Mouse (Mus musculus): ENCODE measurements around the gene Dtx1.

Dtx1 gene

DNA sequence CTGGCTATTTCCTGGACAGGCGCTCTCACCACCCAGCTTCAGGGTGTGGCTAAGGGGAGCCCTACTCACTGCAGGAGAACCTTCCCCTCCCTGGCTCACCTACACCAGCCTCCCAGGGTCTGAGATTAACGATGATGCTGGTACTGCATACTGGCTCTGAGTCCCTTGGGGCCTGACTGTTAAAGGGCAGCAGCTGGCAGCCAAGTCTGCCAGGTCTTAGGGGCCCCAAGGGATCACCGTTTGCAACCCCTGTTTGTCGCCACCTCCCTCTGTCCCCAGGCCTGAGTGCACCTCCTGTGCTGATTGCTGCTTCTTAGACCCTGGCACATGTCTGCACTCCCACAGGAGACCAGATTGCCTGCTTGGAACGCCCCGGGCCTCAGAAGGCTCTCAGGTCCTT, 7.3 kb downstream of the Dtx1 start:
- in situ Hi-C loops (cut with MseI, MboI) = no loop called here

DNA sequence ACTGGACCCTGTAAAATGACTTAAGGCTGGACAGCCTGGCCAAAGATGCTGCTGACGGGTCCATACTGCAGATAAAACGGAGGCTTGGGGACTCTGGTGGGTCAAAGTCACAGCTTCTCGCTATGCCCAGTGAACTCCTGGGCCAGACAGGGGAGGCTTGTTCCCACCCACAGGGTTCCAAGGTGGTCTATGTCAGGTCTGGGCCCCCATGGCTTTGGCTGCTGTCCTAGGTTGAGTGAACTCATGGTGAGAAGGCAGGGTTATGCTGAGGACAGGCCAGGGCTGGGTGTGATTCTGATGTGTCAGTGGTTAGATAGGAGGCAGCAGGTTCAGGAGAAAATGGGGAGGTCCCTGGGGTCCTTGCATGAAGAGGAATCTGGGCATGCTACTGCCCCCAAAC, 8.1 kb downstream of the Dtx1 start:
- in situ Hi-C loops (cut with MseI, MboI) = no loop called here

DNA sequence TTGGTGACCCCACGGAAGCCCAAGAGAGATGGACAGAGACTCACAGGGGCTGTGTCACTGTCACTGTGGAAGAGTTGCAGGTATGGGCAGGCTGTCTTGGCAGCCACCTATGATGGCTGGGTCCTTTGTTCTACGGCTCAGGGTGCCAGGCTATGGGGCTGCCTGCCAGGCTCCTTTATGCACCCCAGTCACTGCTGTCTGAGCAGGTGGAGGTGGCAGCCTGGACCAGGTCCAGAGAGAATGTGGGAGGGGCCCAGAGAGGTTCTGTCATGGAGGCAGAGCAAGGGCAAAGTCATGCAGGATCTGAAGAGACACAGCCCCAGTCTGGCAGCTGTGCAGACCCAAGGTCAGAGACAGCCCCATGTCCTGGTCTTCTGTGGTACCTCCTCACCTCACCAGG, 8.8 kb downstream of the Dtx1 start:
- in situ Hi-C loops (cut with MseI, MboI) = no loop called here

DNA sequence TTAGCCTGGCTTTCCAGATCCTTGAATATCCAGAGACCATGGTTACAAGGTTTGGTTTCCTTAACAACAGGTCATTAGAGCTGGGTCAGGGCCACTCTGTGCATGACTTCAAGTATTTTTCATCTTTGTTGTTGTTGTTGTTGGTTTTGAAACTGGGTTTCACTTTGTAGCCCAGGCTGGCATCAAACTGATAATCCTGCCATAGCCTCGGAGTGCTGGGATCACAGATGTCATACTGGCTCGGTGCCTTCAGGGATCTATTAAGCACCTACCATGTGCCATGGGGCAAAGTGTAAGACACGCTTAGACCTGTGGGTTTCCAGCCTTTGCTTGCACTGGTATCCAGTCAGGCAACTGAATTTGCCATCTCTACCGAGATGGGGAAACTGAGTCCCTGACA, 9.3 kb downstream of the Dtx1 start:
- in situ Hi-C loops (cut with MseI, MboI) = no loop called here

DNA sequence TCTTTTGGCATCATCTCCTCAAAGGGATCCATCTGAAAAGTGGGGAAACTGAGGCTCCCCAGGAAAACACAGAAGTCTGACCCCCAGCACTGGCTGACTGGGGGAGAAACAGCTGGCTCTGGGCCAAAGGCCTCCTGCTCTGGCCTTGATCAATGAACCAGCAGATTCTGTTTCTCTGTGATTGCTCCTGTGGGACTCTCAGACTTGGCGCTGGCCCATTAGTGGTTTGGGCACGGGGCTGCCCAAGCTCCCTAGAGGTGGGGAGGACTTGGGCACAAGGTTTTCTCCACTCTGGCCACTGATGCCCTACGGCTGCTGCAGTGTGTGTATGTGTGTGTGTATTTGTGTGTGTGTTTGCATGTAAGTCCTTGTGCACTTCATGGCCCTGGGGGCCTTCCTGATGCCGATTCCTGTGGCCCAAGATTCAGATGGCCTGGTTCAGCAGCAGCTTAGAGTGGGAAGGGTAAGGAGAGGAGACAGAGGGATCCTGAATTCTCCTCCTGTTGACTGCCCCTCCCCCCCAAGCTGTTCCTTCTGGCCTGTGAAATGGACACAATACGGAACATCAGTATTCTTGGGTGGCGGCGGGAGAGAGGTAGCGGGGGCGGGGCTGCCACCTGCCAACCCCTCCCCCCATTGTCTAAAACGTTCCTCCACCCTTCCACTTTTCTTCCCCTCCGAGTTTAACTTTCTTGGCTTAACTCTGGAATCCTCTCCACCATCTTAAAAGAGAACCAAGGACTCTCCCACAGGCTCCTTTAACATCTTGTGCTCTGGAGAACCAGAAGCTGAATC, 10.5 kb downstream of the Dtx1 start:
- in situ Hi-C loops (cut with MseI, MboI) = no loop called here

DNA sequence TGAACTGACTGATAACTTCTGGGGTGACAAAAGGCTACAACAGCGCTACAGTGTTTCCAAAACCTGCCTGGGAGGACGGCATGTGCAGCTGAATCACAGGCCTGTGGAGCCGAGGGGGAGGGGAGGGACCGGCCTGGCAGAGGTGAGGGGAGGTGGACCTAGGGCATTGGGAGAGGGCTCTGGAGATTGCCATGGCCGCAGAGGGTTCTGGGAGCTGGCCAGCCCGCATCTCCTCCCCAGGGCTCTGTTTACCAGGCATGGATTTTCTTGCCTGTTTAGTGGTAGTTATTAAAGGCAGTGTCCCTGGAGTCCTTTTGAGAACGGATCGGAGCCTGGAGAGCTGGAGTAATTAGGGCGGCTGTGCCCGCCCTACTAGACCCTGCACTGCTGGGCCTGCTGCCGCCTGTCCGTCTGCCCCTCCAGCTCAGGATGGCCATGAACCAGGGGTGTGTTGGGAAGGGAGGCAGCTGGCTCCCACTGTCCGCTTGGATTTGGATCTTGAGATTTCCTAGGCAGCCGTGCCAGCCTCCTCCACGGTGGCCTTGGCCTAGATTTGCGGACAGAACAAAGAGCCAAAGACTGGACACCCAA, 12.8 kb downstream of the Dtx1 start:
- in situ Hi-C loops (cut with MseI, MboI) = no loop called here

DNA sequence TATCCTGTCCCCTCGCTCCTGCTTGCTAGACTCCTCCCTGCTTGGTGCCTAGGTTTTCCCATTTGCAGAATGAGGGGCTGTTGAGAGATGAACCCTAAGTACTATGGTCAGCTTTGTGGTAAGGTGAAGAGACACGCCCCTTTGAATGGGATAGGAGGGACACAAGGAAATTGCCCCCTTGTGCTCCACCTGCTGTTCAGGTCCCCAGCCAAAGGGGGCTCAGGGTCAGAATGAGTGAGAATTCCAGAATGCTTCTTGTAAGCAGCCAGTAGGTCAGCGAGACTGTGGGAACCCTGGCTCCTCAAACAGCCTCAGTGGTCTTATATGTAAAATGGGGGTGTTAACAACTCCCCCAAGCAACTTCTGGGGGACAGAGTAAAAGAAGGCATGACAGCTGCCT, 13.5 kb downstream of the Dtx1 start:
- in situ Hi-C loops (cut with MseI, MboI) = no loop called here

DNA sequence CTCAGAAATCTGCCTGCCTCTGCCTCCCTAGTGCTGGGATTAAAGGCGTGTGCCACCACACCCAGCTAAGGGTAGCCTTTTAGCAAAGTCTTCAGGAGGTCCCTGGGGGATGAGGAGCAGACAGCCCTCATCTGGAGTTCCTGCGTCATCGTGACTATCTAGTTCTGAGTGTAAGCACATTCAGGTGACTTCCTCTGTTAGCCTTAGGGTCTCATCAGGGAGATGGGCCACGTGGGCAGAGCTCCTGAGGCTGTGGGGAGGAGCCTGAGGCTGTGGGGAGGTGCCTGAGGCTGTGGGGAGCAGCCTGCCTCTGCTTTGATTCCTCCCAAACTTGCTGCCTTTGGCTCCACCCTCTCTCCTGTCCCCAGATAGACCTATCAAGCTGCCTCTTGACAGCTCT, 14.9 kb downstream of the Dtx1 start:
- in situ Hi-C loops (cut with MseI, MboI) = no loop called here

DNA sequence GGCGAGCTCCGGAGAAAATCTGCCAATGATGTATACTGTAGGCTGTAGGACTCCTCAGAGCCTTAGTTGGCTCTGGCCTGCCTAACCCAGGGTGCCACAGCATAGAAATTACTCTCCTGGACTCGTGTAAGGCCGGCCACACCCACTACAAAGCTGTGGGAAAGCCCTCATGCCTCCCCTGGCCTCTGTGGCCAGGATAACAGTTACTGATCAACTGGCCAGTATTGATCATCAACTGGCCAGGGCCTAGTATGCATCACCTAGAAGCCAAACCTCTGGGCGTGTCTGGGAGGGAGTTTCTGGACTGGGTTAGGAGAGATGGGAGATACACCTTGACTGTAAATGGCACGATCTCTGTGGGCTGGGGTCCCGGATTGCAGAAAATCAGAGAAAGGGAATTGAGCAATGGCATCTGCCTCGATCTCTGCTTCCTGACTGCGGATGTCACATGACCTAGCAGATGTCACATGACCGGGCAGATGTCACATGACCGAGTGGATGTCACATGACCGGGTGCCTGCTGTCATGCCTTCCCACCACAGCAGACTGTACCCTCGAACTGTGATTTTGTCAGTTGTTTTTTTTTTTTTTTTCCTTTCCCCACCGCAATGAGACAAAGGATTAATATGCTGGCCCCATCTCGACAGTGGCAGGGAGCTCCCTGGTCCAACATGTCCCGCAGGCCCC, 15.5 kb downstream of the Dtx1 start:
- in situ Hi-C loops (cut with MseI, MboI) = no loop called here

DNA sequence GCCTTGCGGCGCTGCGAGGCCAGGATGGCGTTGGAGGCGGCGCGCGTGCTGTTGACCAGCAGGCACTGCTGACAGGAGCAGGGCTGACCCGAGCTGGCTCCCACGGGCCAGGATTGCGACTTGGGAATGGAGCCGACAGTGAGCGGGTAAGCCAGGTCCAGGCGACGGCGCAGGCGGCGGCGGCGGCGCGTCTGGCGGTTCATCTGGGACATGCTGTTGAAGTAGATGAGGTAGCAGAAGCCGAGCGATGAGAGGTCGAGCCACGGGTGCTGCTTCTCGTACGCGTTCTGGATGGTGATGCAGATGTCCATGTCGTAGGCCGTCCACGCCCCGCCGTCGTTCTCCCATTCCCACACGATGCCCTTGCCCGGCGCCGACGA, 17.0 kb downstream of the Dtx1 start:
- in situ Hi-C loops (cut with MseI, MboI) = no loop called here

DNA sequence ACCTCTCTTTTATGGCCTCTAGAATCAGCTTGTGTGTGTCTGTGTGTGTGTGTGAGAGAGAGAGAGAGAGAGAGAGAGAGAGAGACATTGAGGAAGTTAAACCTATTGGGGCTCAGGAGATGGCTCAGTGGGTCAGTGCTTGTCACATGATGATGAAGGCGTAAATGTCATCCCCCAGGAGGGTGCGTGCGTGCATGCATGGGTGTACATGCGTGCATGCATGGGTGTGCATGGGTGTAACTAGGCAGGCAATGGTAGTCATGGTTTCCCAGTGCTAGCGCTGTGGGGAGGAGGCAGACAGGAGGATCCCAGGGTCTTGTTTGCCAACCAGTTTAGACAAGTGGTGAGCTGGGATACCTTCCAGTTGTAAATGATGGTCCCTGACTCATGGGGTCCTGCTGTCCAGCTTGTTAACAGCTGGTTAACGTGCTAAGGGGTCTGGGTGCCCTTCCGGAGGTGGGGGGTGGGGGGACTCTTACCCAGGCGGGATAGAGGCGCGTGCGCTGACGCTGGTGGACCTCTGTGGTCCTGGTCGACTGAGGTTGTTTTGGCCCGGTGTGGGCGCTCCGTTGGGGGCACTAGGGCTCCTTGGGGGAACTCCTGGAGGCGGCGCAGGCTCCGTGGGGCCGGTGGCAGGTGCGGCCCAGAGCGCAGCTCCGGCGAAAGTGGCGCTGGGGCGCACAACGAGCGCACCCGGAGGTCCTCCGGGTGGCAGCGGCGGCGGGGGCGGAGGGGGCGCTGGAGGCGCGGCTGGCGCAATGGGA, 17.6 kb downstream of the Dtx1 start:
- in situ Hi-C loops (cut with MseI, MboI) = no loop called here

DNA sequence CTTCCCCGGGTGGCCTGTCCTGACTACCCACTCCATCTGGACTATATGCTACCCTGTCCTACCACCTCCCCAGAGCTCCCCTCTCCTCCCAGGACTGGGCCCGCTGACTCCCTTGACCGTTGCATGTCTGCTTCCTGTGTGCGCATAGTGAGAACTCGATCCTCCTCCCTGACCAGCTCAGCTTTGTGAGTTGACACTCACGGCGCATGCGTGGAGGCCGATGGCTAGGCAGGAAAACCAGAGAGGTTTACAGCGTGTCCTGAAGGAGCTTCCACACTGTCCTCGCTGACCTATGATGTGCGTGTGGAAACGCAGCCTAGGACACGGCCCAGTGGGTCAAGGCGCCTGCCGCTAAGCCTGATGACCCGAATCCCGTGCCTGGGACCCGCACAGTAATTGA, 19.7 kb downstream of the Dtx1 start:
- in situ Hi-C loops (cut with MseI, MboI) = no loop called here

DNA sequence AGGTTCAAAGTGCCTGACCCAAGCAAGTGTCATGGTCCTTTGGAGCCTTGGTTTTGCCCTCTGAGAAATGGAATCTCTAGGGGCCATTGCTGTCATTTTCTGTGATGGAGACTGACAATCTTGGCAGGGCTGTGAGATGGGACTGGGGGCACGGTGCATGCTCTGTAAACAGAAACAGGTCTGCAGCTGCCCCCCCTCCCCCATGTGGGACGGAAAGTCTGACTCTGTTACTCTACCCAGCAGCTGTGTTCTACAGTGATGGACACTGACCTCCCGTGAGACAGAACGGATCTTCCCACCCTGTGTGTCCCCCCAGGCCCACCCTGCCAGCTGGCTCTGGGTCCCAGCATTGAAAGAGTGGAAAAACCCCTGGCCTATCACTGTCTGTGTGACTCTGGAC, 21.3 kb downstream of the Dtx1 start:
- in situ Hi-C loops (cut with MseI, MboI) = no loop called here

DNA sequence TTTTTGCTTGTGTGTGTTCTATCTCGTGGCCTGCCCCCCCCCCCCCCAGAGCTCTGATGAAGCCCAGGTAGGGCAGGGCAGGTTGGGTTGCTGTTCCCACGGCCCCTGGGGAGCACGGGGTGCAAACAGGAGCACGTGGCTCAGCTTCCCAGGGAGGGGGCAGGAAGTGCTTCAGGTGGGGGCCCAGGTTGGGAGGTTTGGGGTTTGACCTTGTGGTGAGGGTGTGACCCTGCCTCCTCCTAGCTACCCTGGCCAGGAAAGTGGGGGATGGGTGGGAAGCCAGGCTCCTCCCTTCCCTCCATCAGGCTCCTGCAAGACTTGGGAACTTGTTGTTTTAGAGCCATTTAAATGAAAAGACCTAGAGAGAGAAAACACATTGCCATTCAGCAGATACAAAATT, 23.3 kb downstream of the Dtx1 start:
- in situ Hi-C loops (cut with MseI, MboI) = no loop called here

DNA sequence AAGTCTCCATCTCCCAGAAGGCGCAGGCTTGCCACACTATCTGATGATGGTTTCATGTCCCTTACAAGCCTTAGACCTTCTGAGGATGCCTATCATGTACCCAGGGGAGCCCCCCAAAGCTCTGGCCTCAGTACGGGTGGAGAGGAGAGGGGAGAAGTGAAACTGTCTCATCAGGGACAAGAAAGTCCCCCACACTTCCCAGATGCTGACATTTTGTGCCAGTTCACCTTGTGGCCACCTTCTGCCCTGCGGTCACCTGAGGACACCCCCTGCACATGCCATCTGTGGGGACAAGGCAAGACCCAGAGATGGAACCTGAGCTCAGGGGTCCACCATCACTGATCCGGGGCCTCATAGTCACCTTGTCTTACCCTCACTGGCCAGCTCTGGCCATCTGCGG, 23.8 kb downstream of the Dtx1 start:
- in situ Hi-C loops (cut with MseI, MboI) = no loop called here

DNA sequence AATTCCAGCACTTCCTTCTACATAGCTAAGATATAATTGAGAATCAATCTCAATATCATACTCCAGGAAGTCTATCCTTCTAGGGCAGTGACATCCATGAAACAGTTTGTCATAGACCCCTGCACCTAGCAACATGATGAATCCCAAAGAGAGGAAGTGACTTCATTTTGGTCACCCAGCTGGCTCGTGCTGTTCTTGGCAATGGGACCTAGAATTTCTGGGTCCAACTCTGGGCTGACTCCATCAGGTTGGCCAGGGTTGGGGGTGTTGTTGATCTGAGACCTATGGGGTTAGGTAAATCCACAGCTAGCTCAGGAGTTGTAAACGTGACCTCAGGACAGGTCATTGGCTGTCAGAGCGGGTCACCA, 24.3 kb downstream of the Dtx1 start:
- in situ Hi-C loops (cut with MseI, MboI) = no loop called here

DNA sequence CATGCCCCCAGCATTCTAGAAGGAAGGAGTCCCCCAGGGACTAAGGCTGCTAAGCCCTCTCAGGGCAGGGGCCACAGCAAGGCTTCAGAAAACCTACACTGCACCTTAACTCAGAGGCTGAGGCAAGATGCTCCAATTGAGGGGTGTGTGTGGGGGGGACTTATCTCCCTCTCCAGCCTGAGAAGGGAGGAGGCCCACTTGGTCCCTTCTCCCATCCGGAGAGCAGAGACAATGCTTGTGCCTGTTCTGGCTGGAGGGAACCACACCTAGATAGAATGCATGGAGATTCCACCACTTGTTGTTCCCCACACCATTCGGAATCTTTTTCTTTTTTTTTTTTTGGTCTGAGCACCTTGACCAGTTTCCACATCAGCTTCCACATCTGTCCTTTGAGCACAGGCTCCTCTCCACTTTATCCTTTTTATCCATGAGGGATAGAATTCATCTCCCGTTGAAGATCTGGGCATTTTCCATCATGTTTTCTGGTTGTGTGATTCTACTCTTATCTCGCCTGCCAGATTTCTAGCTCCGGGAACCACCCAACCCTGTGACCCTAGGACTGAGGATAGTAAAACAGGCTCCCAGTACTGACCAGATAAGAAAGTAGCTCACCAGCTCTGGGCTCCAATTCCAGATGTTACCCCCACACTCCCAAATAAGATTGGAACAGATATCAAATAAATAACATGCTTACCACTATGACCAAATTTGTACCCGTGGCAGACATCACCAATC, 24.8 kb downstream of the Dtx1 start:
- in situ Hi-C loops (cut with MseI, MboI) = no loop called here

DNA sequence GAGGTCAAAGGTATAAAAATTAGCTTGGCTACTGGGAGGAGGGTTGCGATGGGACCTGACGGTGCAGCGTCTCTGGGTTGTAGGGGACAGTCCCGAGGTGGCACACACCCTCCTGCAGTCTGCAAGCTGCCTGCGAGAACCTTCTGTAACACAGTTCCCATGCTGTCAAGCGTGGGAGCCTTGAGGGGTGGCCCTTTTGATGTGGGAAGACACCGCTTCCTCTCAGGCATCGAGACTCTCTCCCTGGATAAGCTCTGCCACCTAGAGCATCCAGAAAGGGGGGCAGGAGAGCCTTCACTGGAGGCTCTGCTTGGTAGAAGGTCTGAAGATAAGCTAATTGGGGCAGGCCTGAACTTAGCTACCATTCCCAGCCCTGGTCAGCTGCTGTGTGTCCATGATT, 26.0 kb downstream of the Dtx1 start:
- in situ Hi-C loops (cut with MseI, MboI) = no loop called here

DNA sequence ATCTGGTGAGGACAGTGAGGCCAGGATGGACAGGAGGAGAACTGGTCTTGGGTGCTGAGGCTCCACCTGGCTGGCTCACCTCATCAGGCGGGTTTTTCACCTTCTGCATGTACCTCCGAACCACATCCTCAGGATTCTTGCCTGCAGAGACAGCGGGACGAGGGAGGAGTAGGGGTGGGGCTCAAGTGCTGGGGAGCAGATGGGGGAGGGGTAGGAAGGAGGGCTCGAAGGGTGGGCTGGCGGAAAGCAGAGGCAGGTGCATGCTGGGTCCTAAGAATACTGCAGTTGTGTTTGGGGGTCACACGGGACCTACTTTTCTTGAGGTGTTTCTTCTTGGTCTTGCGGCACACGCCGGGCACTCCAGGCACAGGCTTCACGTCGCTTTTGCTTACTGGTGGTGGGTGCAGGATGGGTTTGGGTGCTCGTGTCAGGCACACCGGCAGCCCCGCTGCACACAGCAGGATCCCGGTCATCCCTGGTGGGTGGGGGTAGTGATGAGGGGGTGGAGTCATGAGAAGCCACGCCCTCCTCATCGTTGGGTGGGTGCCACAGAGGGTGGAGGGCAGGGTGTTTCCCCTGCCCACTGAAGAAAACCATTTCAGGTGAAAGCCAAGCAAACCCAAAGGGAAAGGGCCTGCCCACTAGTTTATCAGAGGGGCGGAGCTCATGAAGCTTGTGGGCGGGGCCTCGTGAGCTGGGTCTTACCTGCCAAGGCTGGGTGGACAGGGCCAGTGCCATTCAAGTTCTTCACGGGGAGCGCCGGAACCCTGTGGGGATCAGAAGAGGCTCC, 28.6 kb downstream of the Dtx1 start:
- in situ Hi-C loops (cut with MseI, MboI) = no loop called here

DNA sequence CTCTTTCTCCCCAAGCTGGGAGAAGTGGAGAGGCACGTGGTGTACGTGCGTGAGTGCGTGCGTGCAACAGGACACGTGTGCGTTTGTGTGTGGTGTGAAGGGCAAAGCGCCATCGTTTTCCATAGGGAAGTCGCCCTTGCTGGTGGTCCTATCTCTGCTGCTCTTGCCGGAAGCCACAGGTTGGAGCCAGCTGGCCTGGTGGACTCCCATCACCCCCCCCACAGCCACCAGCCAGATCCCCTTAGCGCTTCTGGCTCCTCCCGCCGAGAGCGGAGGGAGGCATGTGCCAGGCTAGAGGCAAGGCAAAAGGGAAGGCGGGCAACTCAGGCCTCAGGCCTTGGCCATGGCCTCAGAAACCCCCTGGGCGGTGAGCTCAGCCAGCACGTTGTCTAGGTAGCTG, 30.8 kb downstream of the Dtx1 start:
- in situ Hi-C loops (cut with MseI, MboI) = no loop called here
